Mouse (Mus musculus) thymus, adult 2 months (tissue): ENCODE results near the gene Senp7.
"Not testable (repeated sequence)": the region's sequence is repeated elsewhere in the genome, so short reads cannot be mapped to it uniquely, and the experiment has no call there.

Experiments used
- CTCF ChIP-seq: fragments of 200-500 bp; IDR thresholded peaks from 2 replicates; pipeline ENCODE4 v1.5.1; 2012; ENCODE audit warnings: mild to moderate bottlenecking, control low read depth, low read length, moderate library complexity, borderline replicate concordance; ENCODE audit not compliant: control insufficient read depth, poor library complexity, insufficient read depth; ENCODE audit errors: extremely low read depth
- POLR2A ChIP-seq: fragments of 200-500 bp; IDR thresholded peaks from 2 replicates; pipeline ENCODE4 v1.6.1; 2012; ENCODE audit warnings: mild to moderate bottlenecking, low read length, control low read depth, moderate library complexity; ENCODE audit not compliant: control insufficient read depth, poor library complexity, insufficient read depth; ENCODE audit errors: extremely low read depth

DNA sequence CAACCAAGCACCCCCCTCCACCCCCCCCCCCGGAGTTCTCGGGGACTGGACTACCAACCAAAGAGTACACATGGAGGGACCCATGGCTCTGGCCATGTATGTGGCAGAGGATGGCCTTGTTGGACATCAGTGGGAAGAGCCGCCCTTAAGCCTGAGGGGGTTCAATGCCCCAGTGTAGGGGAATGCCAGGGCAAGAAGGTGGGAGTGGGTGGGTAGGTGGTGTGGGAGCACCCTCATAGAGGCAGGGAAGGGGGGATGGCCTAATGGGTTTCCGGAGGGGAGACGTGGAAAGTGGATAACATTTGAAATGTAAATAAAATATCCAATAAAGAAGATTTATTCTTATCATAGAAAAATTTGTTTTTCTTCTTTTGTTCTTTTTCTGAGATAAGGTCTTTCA lies 89.5 kb downstream of the Senp7 start:
- not testable (repeated sequence) for TF ChIP-seq CTCF, POLR2A
